Mouse (Mus musculus): Measurements from ENCODE around the gene Tnks2.

DNA sequence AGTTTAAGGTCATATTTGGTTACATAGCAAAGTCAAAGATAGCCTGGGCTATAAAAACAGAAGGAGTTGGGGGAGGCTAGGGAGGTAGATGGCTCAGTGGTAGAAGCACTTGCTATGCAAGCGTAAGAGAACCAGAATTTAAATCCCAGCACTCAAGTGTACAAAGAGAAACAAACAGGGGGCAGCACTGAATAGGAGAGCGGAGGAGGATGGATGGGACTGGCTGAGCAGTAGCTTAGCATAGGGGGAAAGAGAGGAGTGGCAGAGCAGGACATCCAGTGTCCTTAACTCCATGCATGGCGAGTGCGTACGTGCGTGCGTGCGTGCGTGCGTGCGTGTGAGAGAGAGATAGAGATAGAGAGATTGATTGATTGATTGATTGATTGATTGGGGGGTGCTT is 9.8 kb downstream of the Tnks2 start:
- no peak for TF ChIP-seq CHD2 (IDR thresholded peaks at IDR 0.05; ENCODE audit: low read length)
- no peak for TF ChIP-seq CTCF (conservative IDR thresholded peaks at IDR 0.05 in 1 of 2, IDR thresholded peaks at IDR 0.05 in 1 of 2; ENCODE audit: low read depth in 2 of 2, low read length in 2 of 2)
- no peak for TF ChIP-seq MAX (IDR thresholded peaks at IDR 0.05; ENCODE audit: low read length)
- no peak for TF ChIP-seq POLR2A (IDR thresholded peaks at IDR 0.05; ENCODE audit: low read depth, low read length)
- no peak for TF ChIP-seq EP300 (IDR thresholded peaks at IDR 0.05; ENCODE audit: low read length)
- no peak for TF ChIP-seq ELF1 (IDR thresholded peaks at IDR 0.05; ENCODE audit: low read depth, low read length)
- TF ChIP-seq MYC (IDR thresholded peaks at IDR 0.05; ENCODE audit: low read depth, low read length), result no peak
- no peak for TF ChIP-seq SMC3 (IDR thresholded peaks at IDR 0.05; ENCODE audit: low read depth, low read length)
- TF ChIP-seq USF1 (IDR thresholded peaks at IDR 0.05; ENCODE audit: low read depth, low read length), result no peak
- no peak for TF ChIP-seq CHD1 (IDR thresholded peaks at IDR 0.05; ENCODE audit: low read depth, low read length)
- no peak for TF ChIP-seq MEF2A (IDR thresholded peaks at IDR 0.05; ENCODE audit: borderline replicate concordance, low read depth, low read length)
